Mouse (Mus musculus) left cerebral cortex, adult 2 months (tissue): ENCODE results near the gene Atxn1. TPM values are rescaled to one million over a fixed set of nuclear protein-coding genes. Genes with fewer than 3 reads are reported as not detected.

Source experiments
- DNase-seq, 2 experiments: peaks; one replicate each; pipeline ENCODE4 v3.0.0; 2021 to 2022; ENCODE audit warnings: low spot score in 2 of 2, mixed read lengths in 1 of 2; ENCODE audit errors: extremely low spot score in 1 of 2
- H3K27ac ChIP-seq: fragments of 200-600 bp; 2 replicates; pipeline ENCODE4 v1.8.1; 2022
- H3K4me3 ChIP-seq: fragments of 200-600 bp; 2 replicates; pipeline ENCODE4 v1.8.1; 2022
- CTCF ChIP-seq: fragments of 200-600 bp; IDR thresholded peaks from 2 replicates; pipeline ENCODE4 v1.8.1; 2022; ENCODE audit warnings: antibody characterized with exemption, mild to moderate bottlenecking, moderate library complexity
- intact Hi-C: fragments of 180-260 bp; cut with DNase I; formaldehyde crosslinking; loops from one replicate; pipeline ENCODE4 v1.15.1; 2025
- total RNA-seq, 2 experiments: library from RNA; stranded (reverse); gene quantifications; 2 replicates each; pipeline ENCODE4 v1.2.3; 2021

Atxn1 gene
- total RNA-seq, 2 experiments from 2014 or later: 152 to 197 TPM

GRCm38 (mm10) chr13:45882976-45883440, 81.8 kb downstream of the Atxn1 start:
- no peak for TF ChIP-seq CTCF
- Histone ChIP-seq H3K4me3 (no peak overlapping the region), H3K27ac (no peak overlapping the region)
- intact Hi-C loops: no loop called here
- DNase-seq: no peak

GRCm38 (mm10) chr13:45880543-45880845, 84.3 kb downstream of the Atxn1 start:
- no peak overlapping the region for H3K27ac ChIP-seq
- no peak for TF ChIP-seq CTCF
- DNase-seq: no peak
- intact Hi-C loops: no loop called here
- no peak overlapping the region for H3K4me3 ChIP-seq

- intact Hi-C loops: no loop called here
- Histone ChIP-seq H3K27ac (no peak overlapping the region), H3K4me3 (no peak overlapping the region)
- no peak for DNase-seq
- TF ChIP-seq CTCF: no peak
These were observed 84.9 kb downstream of the Atxn1 start for GRCm38 (mm10) chr13:45879746-45880542.

- intact Hi-C loops: no loop called here
- TF ChIP-seq CTCF: no peak
- Histone ChIP-seq H3K27ac (no peak overlapping the region), H3K4me3 (no peak overlapping the region)
- DNase-seq: no peak
These were observed 87.9 kb downstream of the Atxn1 start for GRCm38 (mm10) chr13:45876939-45877338.

GRCm38 (mm10) chr13:45876368-45876760, 88.4 kb downstream of the Atxn1 start:
- H3K4me3 ChIP-seq: no peak overlapping the region
- intact Hi-C loops: no loop called here
- no peak for DNase-seq
- no peak for TF ChIP-seq CTCF
- no peak overlapping the region for H3K27ac ChIP-seq

GRCm38 (mm10) chr13:45875686-45876367, 89.0 kb downstream of the Atxn1 start:
- intact Hi-C loops: no loop called here
- no peak overlapping the region for H3K4me3 ChIP-seq
- TF ChIP-seq CTCF: no peak
- DNase-seq: peak in 1 of 2 experiments; percentile 35
- no peak overlapping the region for H3K27ac ChIP-seq

- TF ChIP-seq CTCF: no peak
- intact Hi-C loops: loop anchor here (5.0 kb wide), 1 partner anchor 88 kb away; no protein-coding TSS in a partner anchor
- H3K27ac ChIP-seq: no peak overlapping the region
- H3K4me3 ChIP-seq: no peak overlapping the region
- no peak for DNase-seq
These were observed 90.6 kb downstream of the Atxn1 start for GRCm38 (mm10) chr13:45874196-45874595.

- intact Hi-C loops: loop anchor here (5.0 kb wide), 1 partner anchor 89 kb away; no protein-coding TSS in a partner anchor
- H3K4me3 ChIP-seq: no peak overlapping the region
- DNase-seq: no peak
- no peak overlapping the region for H3K27ac ChIP-seq
- no peak for TF ChIP-seq CTCF
These were observed 91.8 kb downstream of the Atxn1 start for GRCm38 (mm10) chr13:45872966-45873365.

GRCm38 (mm10) chr13:45872041-45872746, 92.6 kb downstream of the Atxn1 start:
- DNase-seq: no peak
- Histone ChIP-seq H3K4me3 (peak overlapping the region; percentile 23), H3K27ac (peak overlapping the region; percentile 64)
- TF ChIP-seq CTCF: no peak
- intact Hi-C loops: loop anchor here (5.0 kb wide), 1 partner anchor 90 kb away; no protein-coding TSS in a partner anchor

- intact Hi-C loops: loop anchor here (5.0 kb wide), 1 partner anchor 91 kb away; no protein-coding TSS in a partner anchor
- Histone ChIP-seq H3K4me3 (peak overlapping the region; percentile 23), H3K27ac (peak overlapping the region; percentile 64)
- DNase-seq: no peak
- TF ChIP-seq CTCF: no peak
These were observed 93.3 kb downstream of the Atxn1 start for GRCm38 (mm10) chr13:45871554-45871953.

GRCm38 (mm10) chr13:45868886-45869285, 95.9 kb downstream of the Atxn1 start:
- no peak for TF ChIP-seq CTCF
- H3K27ac ChIP-seq: no peak overlapping the region
- DNase-seq: no peak
- intact Hi-C loops: no loop called here
- H3K4me3 ChIP-seq: no peak overlapping the region

- H3K27ac ChIP-seq: no peak overlapping the region
- no peak overlapping the region for H3K4me3 ChIP-seq
- TF ChIP-seq CTCF: no peak
- DNase-seq: peak in 1 of 2 experiments; percentile 20
- intact Hi-C loops: no loop called here
These were observed 97.5 kb downstream of the Atxn1 start for GRCm38 (mm10) chr13:45867273-45867672.
